Mouse (Mus musculus) forebrain, embryonic 12.5 days (tissue): ENCODE measurements around the gene Hoxa10. TPM values are rescaled to one million over a fixed set of nuclear protein-coding genes. Genes with fewer than 3 reads are reported as not detected.

Source experiments
- ATAC-seq: fragments of 200-750 bp; cut with Nextera tagmentation; 2 replicates; pipeline ENCODE4 v1.8.0; 2017; ENCODE audit warnings: moderate TSS enrichment; ENCODE audit not compliant: low FRiP score
- H3K27ac ChIP-seq: fragments of 300-500 bp; sonication (generic); 2 replicates; pipeline ENCODE4 v1.5.1; 2016; ENCODE audit warnings: mild to moderate bottlenecking
- H3K27me3 ChIP-seq: fragments of 300-500 bp; sonication (generic); 2 replicates; pipeline ENCODE4 v1.6.1; 2016; ENCODE audit warnings: mild to moderate bottlenecking
- H3K36me3 ChIP-seq: fragments of 300-500 bp; sonication (generic); replicated peaks from 2 replicates; pipeline ENCODE4 v1.6.1; 2016; ENCODE audit warnings: mild to moderate bottlenecking
- H3K4me1 ChIP-seq: fragments of 300-500 bp; sonication (generic); 2 replicates; pipeline ENCODE4 v1.6.1; 2016
- H3K4me2 ChIP-seq: fragments of 300-500 bp; sonication (generic); 2 replicates; pipeline ENCODE4 v1.6.1; 2016; ENCODE audit warnings: mild to moderate bottlenecking, moderate library complexity
- H3K4me3 ChIP-seq: fragments of 300-500 bp; sonication (generic); replicated peaks from 2 replicates; pipeline ENCODE4 v1.5.1; 2016; ENCODE audit warnings: mild to moderate bottlenecking
- H3K9ac ChIP-seq: fragments of 300-500 bp; sonication (generic); 2 replicates; pipeline ENCODE4 v1.6.1; 2016; ENCODE audit warnings: mild to moderate bottlenecking
- H3K9me3 ChIP-seq: fragments of 300-500 bp; sonication (generic); 2 replicates; pipeline ENCODE4 v1.6.1; 2016
- WGBS: fragments of 180-500 bp; shearing (Covaris S2); methylation state at CpG from one replicate; pipeline ENCODE4 v1.1.7; 2016; 5-methylcytosine and 5-hydroxymethylcytosine counted together
- polyA plus RNA-seq: library from polyadenylated mRNA; unstranded; fragments of >200 nt; fragmentation: Nextera tagmentation; extraction: Ambion mirVana; gene quantifications from 2 replicates; pipeline ENCODE4 v1.2.1, GENCODE M21; 2016

Gene Hoxa10
- polyA plus RNA-seq, 1 experiment from 2014 or later = not detected

GRCm38 (mm10) chr6:52268756-52269155, 28.1 kb upstream of the Hoxa10 start:
- no peaks in the 10 kb centered on the region for H3K9me3 ChIP-seq
- 1% methylated on average over 3 of the region's 3 CpGs for WGBS
- no peak overlapping the region for H3K4me2 ChIP-seq
- no peak for ATAC-seq
- H3K4me1 ChIP-seq = no peaks in the 10 kb centered on the region
- H3K4me3 ChIP-seq = no peak overlapping the region
- peaks cover 95% of the 10 kb centered on the region for H3K27me3 ChIP-seq
- no peak overlapping the region for H3K9ac ChIP-seq
- H3K36me3 ChIP-seq = no peaks in the 10 kb centered on the region
- no peak overlapping the region for H3K27ac ChIP-seq

DNA sequence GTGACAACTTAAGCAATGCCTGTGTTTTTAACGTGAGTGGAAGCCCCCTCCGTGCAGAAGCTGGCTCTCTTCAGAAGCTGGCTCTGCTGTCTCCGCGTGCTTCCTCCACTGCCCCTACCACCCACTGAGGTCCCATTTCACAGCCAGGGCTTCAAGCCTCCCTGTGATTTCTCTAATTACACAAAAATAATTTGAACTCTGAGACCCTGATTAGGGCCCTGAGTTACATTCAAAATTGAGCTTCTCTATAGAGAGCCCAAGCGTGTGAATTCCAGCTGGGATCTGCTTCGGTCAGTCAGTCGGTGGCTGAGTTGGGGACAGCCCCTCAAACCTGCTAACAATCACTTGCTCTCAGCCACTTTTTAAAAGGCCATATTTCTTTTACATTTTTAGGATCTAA, 27.7 kb upstream of the Hoxa10 start:
- Histone ChIP-seq H3K27me3 (peaks cover 95% of the 10 kb centered on the region), H3K36me3 (no peaks in the 10 kb centered on the region), H3K4me3 (no peak overlapping the region), H3K27ac (no peak overlapping the region), H3K9ac (no peak overlapping the region), H3K9me3 (no peaks in the 10 kb centered on the region), H3K4me1 (no peaks in the 10 kb centered on the region), H3K4me2 (no peak overlapping the region)
- ATAC-seq = no peak
- 1% methylated on average over 7 of the region's 7 CpGs for WGBS

GRCm38 (mm10) chr6:52267691-52268090, 27.0 kb upstream of the Hoxa10 start:
- H3K4me2 ChIP-seq = no peak overlapping the region
- H3K27ac ChIP-seq = no peak overlapping the region
- no peaks in the 10 kb centered on the region for H3K4me1 ChIP-seq
- H3K36me3 ChIP-seq = no peaks in the 10 kb centered on the region
- no peak overlapping the region for H3K4me3 ChIP-seq
- 3% methylated on average over 3 of the region's 3 CpGs for WGBS
- ATAC-seq = no peak
- H3K9me3 ChIP-seq = no peaks in the 10 kb centered on the region
- H3K9ac ChIP-seq = no peak overlapping the region
- peaks cover 95% of the 10 kb centered on the region for H3K27me3 ChIP-seq

GRCm38 (mm10) chr6:52267221-52267620, 26.6 kb upstream of the Hoxa10 start:
- H3K4me2 ChIP-seq = no peak overlapping the region
- ATAC-seq = no peak

DNA sequence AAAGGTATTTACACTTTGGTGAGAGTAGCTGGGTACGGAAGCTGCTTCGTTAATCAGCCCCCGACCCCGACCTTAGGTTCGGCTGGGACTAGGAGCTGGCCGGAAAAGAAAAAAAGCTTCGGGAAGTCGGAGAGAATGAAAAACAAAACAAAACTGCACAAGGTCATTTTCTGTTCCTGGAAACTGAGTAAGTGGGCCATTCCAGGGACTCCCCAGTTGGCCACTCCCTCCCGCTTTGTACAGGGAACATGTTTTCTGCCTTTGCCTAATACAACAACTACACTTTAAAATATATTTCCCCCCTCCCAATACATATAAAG, 26.0 kb upstream of the Hoxa10 start:
- ATAC-seq = no peak
- Histone ChIP-seq H3K9ac (no peak overlapping the region), H3K36me3 (no peaks in the 10 kb centered on the region), H3K4me1 (no peaks in the 10 kb centered on the region), H3K27ac (no peak overlapping the region), H3K4me3 (no peak overlapping the region), H3K9me3 (no peaks in the 10 kb centered on the region), H3K27me3 (peaks cover 96% of the 10 kb centered on the region), H3K4me2 (no peak overlapping the region)
- under 1% methylated on average over 9 of the region's 9 CpGs for WGBS

More at GRCm38 (mm10) chr6:52267221-52267620, 26.6 kb upstream of the Hoxa10 start:
- Histone ChIP-seq H3K9me3 (no peaks in the 10 kb centered on the region), H3K27me3 (peaks cover 95% of the 10 kb centered on the region), H3K4me1 (no peaks in the 10 kb centered on the region), H3K36me3 (no peaks in the 10 kb centered on the region), H3K4me3 (no peak overlapping the region), H3K9ac (no peak overlapping the region), H3K27ac (no peak overlapping the region)
- WGBS = 14% methylated on average over 5 of the region's 5 CpGs

DNA sequence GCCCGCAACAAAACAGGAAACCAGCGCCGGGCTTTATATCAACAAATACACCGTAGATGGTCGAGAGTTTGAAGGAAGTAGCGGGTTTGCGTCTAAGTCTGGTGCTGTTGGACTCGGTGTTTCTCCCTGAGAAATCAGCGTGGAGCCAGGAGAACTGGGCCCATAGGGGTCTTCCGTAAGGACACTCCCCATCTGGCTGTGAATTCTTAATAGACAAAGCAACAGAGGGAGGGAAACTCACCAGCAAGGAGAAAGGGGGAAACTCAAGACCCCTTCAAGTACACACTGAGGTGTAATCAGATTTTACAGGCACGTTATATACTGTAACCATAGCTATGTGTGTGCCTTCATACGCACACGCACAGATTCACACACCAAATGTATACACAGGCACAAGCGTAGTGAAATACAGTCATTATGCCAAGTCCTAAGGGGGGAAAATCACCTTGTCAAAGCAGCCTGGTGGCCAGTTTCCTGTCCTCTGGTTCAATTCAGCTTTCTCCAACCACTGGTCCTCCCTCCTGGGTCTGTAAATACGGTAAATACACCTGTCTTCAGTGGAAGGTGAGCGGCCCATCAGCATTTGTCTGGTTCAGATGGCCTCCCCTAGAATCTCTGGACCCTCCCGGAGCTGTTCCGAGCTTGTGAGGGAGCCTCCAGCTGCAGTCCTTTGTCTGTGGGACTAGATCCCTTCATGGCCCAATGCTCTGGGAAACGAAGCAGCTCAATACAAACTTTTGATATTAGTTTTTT, 25.4 kb upstream of the Hoxa10 start:
- H3K4me2 ChIP-seq = no peak overlapping the region
- no peaks in the 10 kb centered on the region for H3K36me3 ChIP-seq
- peaks cover 96% of the 10 kb centered on the region for H3K27me3 ChIP-seq
- H3K9me3 ChIP-seq = no peaks in the 10 kb centered on the region
- WGBS = under 1% methylated on average over 19 of the region's 19 CpGs
- no peak overlapping the region for H3K4me3 ChIP-seq
- H3K4me1 ChIP-seq = no peaks in the 10 kb centered on the region
- H3K27ac ChIP-seq = no peak overlapping the region
- no peak for ATAC-seq
- no peak overlapping the region for H3K9ac ChIP-seq

GRCm38 (mm10) chr6:52265306-52265912, 24.8 kb upstream of the Hoxa10 start:
- no peak overlapping the region for H3K4me3 ChIP-seq
- no peak for ATAC-seq
- H3K36me3 ChIP-seq = no peaks in the 10 kb centered on the region
- peaks cover 6% of the 10 kb centered on the region for H3K4me1 ChIP-seq
- peaks cover 96% of the 10 kb centered on the region for H3K27me3 ChIP-seq
- H3K9ac ChIP-seq = no peak overlapping the region
- H3K27ac ChIP-seq = no peak overlapping the region
- 2% methylated on average over 18 of the region's 18 CpGs for WGBS
- H3K9me3 ChIP-seq = no peaks in the 10 kb centered on the region
- no peak overlapping the region for H3K4me2 ChIP-seq

DNA sequence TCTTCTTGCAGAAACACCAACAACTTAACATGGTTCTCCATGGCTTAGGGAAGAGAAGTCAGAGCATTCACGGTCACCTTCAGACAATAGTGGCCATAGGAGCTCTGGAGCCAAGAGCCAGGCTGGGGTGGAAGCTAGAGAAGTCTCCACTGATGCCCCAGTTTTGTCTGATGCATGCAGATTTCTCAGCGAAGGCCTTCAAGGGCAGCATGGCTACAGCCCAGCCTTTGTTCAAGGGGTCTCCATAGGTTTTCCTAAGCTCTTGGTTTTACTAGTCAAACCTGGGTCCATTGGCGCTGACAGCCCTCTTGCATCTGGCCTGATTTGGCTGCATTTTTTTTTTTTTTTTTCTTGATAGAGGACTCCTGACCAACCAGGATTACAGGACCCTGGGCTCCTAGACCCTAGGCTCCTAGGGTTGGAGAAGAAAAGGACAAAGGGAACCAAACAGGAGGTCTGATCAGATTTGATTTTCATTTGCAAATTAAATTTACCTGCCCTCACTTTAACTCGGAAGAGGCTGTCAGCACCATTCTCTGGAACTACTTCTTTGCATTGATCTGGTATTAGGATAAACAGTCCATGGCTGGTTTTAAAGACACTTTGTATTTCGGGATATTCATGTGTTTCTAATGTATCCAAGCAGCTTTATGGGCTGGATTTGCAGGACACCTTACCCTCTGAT, 23.6 kb upstream of the Hoxa10 start:
- H3K4me3 ChIP-seq = no peak overlapping the region
- no peak overlapping the region for H3K4me2 ChIP-seq
- peaks cover 10% of the 10 kb centered on the region for H3K4me1 ChIP-seq
- no peak for ATAC-seq
- no peak overlapping the region for H3K27ac ChIP-seq
- H3K27me3 ChIP-seq = peaks cover 94% of the 10 kb centered on the region
- H3K9me3 ChIP-seq = no peaks in the 10 kb centered on the region
- 3% methylated on average over 5 of the region's 5 CpGs for WGBS
- H3K9ac ChIP-seq = no peak overlapping the region
- no peaks in the 10 kb centered on the region for H3K36me3 ChIP-seq

DNA sequence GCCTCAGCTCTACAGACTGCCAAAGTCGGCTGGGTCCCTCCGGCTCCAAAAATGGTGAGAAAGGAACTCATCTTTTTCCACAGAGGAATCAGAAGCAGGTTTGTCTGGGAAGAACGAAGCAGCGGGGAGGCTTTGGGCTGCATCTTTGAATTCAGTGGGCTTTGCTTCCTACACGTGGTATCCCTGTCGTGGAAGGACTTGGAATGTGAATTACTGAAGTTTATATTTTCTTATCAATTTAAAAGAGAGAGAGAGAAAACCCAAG, 22.6 kb upstream of the Hoxa10 start:
- no peak overlapping the region for H3K27ac ChIP-seq
- H3K9me3 ChIP-seq = no peaks in the 10 kb centered on the region
- peaks cover 94% of the 10 kb centered on the region for H3K27me3 ChIP-seq
- H3K9ac ChIP-seq = no peak overlapping the region
- H3K4me3 ChIP-seq = no peak overlapping the region
- no peaks in the 10 kb centered on the region for H3K36me3 ChIP-seq
- ATAC-seq = no peak
- peaks cover 10% of the 10 kb centered on the region for H3K4me1 ChIP-seq
- no peak overlapping the region for H3K4me2 ChIP-seq
- WGBS = 1% methylated on average over 6 of the region's 6 CpGs

GRCm38 (mm10) chr6:52262463-52263320, 22.0 kb upstream of the Hoxa10 start:
- H3K9ac ChIP-seq = no peak overlapping the region
- ATAC-seq = no peak

GRCm38 (mm10) chr6:52261751-52262462, 21.3 kb upstream of the Hoxa10 start:
- Histone ChIP-seq H3K4me1 (peaks cover 10% of the 10 kb centered on the region), H3K4me3 (no peak overlapping the region), H3K27me3 (peaks cover 93% of the 10 kb centered on the region), H3K9me3 (no peaks in the 10 kb centered on the region), H3K36me3 (no peaks in the 10 kb centered on the region), H3K9ac (no peak overlapping the region), H3K27ac (no peak overlapping the region), H3K4me2 (no peak overlapping the region)
- no peak for ATAC-seq
- 4% methylated on average over 9 of the region's 9 CpGs for WGBS

More at GRCm38 (mm10) chr6:52262463-52263320, 22.0 kb upstream of the Hoxa10 start:
- no peaks in the 10 kb centered on the region for H3K9me3 ChIP-seq
- no peaks in the 10 kb centered on the region for H3K36me3 ChIP-seq
- peaks cover 10% of the 10 kb centered on the region for H3K4me1 ChIP-seq
- H3K27me3 ChIP-seq = peaks cover 92% of the 10 kb centered on the region
- no peak overlapping the region for H3K4me3 ChIP-seq
- no peak overlapping the region for H3K27ac ChIP-seq
- 2% methylated on average over 24 of the region's 24 CpGs for WGBS
- no peak overlapping the region for H3K4me2 ChIP-seq
